Mouse (Mus musculus) hindbrain, postnatal 0 days (tissue): ENCODE measurements around the gene Ier2. TPM values are rescaled to one million over a fixed set of nuclear protein-coding genes. Genes with fewer than 3 reads are reported as not detected.
"Not testable (repeated sequence)": the region's sequence is repeated elsewhere in the genome, so short reads cannot be mapped to it uniquely, and the experiment has no call there.

Experiments
- ATAC-seq: fragments of 200-750 bp; cut with Nextera tagmentation; 2 replicates; pipeline ENCODE4 v1.8.0; 2017; ENCODE audit warnings: mild to moderate bottlenecking, moderate TSS enrichment, moderate library complexity
- DNase-seq: peaks from one replicate; pipeline ENCODE4 v3.0.0-alpha.2; 2015; ENCODE audit warnings: low spot score
- H3K27ac ChIP-seq: fragments of 300-500 bp; sonication (generic); 2 replicates; pipeline ENCODE4 v1.5.1; 2014; ENCODE audit warnings: mild to moderate bottlenecking
- H3K27me3 ChIP-seq: fragments of 300-500 bp; sonication (generic); 2 replicates; pipeline ENCODE4 v1.6.1; 2014; ENCODE audit warnings: low read length, mixed read lengths; ENCODE audit not compliant: insufficient read depth
- H3K36me3 ChIP-seq: fragments of 300-500 bp; sonication (generic); 2 replicates; pipeline ENCODE4 v1.6.1; 2014; ENCODE audit warnings: low read length, mixed read lengths; ENCODE audit not compliant: insufficient read depth
- H3K4me1 ChIP-seq: fragments of 300-500 bp; sonication (generic); 2 replicates; pipeline ENCODE4 v1.6.1; 2014; ENCODE audit warnings: antibody characterized with exemption, low read length, mixed read lengths; ENCODE audit not compliant: insufficient read depth
- H3K4me2 ChIP-seq: fragments of 300-500 bp; sonication (generic); 2 replicates; pipeline ENCODE4 v1.6.1; 2014; ENCODE audit warnings: low read depth, mild to moderate bottlenecking, low read length, moderate library complexity, mixed read lengths
- H3K4me3 ChIP-seq: fragments of 300-500 bp; sonication (generic); 2 replicates; pipeline ENCODE4 v1.5.1; 2014; ENCODE audit warnings: low read length
- H3K9ac ChIP-seq: fragments of 300-500 bp; sonication (generic); replicated peaks from 2 replicates; pipeline ENCODE4 v1.6.1; 2014; ENCODE audit warnings: mild to moderate bottlenecking, low read length, moderate library complexity, mixed read lengths
- H3K9me3 ChIP-seq: fragments of 300-500 bp; sonication (generic); 2 replicates; pipeline ENCODE4 v1.6.1; 2016; ENCODE audit warnings: low read length, mixed read lengths
- CTCF ChIP-seq: IDR thresholded peaks from 2 replicates; pipeline ENCODE4 v1.5.1; 2016; ENCODE audit warnings: antibody characterized with exemption, control low read depth, low read depth
- WGBS: fragments of 180-500 bp; shearing (Covaris S2); extraction: QIAGEN DNeasy Blood & Tissue Kit; methylation state at CpG from one replicate; pipeline ENCODE4 v1.1.7; 2014; 5-methylcytosine and 5-hydroxymethylcytosine counted together
- polyA plus RNA-seq: library from polyadenylated mRNA; unstranded; fragments of >200 nt; fragmentation: Nextera tagmentation; extraction: Ambion mirVana; gene quantifications from 2 replicates; pipeline ENCODE4 v1.2.1, GENCODE M21; 2015
- total RNA-seq: library from RNA; depleted of rRNA; stranded (reverse); fragments of >200 nt; gene quantifications from 2 replicates; pipeline ENCODE4 v1.2.3, GENCODE M21; 2014

Ier2 gene
- total and polyA plus RNA-seq, 2 experiments from 2014 or later: 12.5 to 20.9 TPM

DNA sequence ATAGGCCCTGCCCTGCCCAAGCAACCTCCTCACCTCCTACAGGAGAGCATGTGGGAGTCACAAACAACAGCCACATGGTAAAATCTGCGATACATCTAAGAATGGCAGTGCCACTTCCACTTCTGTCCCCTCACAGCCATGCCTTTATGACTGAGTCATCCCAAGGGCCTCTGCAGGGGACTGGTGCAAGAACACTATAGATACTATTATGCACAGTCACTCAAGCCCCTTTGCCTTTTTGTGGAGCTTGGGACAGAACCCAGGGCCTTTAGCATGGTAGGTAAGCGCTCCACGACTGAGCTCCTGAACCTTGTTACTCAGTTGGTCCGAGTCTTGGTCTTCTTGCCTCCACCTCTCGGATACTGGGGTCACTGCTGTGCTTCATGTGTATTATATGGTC, 14.7 kb upstream of the Ier2 start:
- no peak for TF ChIP-seq CTCF
- DNase-seq: no peak
- Histone ChIP-seq H3K27me3 (no peaks in the 10 kb centered on the region), H3K4me2 (no peak overlapping the region), H3K4me3 (no peak overlapping the region), H3K4me1 (no peaks in the 10 kb centered on the region), H3K36me3 (peaks cover 36% of the 10 kb centered on the region), H3K9me3 (no peaks in the 10 kb centered on the region), H3K27ac (no peak overlapping the region), H3K9ac (no peak overlapping the region)
- no peak for ATAC-seq
- 91% methylated on average over 5 of the region's 5 CpGs for WGBS

DNA sequence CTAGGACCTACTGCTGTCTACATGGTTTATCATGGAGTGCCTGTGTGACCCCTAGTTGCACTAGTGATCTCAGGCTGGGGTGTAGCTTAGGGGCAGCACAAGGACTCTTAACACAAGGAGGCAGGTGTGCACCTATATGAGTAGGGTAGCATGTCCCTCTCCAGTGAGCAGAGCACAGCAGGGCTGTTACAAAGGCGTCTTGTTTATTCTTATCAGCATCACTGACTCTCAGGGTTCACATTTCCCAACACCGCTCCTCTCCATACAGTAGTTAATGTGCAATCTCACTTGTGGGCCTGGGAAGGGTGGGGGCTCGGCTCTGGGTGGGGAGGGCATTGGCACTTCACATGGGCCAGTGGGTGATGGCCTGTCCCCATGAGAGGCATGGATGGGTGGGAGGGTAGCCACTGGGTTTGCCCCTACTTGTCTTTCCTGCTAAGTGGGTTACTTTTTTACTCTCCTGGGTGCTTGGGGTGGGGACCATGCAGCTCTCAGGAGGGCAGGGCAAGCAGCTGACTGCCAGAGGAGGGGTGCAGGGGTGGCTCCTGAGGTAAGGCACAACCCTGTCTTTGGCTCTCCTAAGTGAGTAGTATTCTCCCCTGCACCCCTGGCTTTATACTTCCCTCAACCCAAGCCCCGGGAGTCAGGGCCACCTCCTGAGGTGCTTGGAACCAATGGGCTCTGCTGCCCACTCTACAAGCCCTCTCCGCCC, 7.8 kb upstream of the Ier2 start:
- H3K27ac ChIP-seq, H3K27me3 ChIP-seq, DNase-seq, H3K9me3 ChIP-seq, H3K4me3 ChIP-seq, H3K4me2 ChIP-seq, H3K9ac ChIP-seq, H3K4me1 ChIP-seq: not testable (repeated sequence)
- WGBS: 88% methylated on average over 5 of the region's 5 CpGs
- peaks cover 26% of the 10 kb centered on the region for H3K36me3 ChIP-seq
- 0 out of 2 replicates have a peak, but pooled peaks have one; percentile 4 for ATAC-seq

DNA sequence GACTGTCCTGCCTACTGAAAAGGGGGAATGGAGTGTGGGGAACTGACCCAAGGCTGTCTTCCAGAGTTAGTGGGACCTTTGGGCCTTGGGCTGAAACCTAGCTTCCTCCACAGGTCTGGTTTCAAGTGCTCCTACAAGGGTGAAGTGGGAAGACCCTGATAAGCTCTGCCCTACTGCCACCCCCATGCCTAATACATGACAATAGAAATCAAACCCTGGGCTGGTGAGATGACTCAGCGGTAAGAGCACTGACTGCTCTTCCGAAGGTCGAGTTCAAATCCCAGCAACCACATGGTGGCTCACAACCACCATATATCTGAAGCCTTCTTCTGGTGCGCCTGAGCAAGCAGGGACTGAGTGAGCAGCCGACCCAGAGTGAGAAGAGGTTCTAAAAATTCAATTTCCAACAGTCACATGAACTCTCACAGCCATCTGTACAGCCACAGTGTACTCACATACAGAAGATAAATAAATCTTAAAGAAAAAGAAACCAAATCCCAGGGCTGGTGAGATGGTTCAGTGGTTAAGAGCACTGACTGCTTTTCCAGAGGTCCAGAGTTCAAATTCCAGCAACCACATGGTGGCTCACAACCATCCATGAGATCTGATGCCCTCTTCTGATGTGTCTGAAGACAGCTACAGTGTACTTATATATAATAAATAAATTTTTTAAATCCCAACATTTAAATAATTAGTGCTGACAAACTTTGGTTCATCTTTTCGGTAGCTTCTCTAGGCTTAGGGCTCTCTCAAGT, 6.3 kb upstream of the Ier2 start:
- H3K9ac ChIP-seq: no peak overlapping the region
- peaks cover 11% of the 10 kb centered on the region for H3K36me3 ChIP-seq
- no peak overlapping the region for H3K27ac ChIP-seq
- no peak overlapping the region for H3K4me2 ChIP-seq
- H3K4me1 ChIP-seq: peaks cover 4% of the 10 kb centered on the region
- H3K9me3 ChIP-seq: no peaks in the 10 kb centered on the region
- no peak for TF ChIP-seq CTCF
- DNase-seq (no peak), ATAC-seq (no peak)
- H3K27me3 ChIP-seq: no peaks in the 10 kb centered on the region
- H3K4me3 ChIP-seq: no peak overlapping the region
- WGBS: 82% methylated on average over 6 of the region's 6 CpGs

DNA sequence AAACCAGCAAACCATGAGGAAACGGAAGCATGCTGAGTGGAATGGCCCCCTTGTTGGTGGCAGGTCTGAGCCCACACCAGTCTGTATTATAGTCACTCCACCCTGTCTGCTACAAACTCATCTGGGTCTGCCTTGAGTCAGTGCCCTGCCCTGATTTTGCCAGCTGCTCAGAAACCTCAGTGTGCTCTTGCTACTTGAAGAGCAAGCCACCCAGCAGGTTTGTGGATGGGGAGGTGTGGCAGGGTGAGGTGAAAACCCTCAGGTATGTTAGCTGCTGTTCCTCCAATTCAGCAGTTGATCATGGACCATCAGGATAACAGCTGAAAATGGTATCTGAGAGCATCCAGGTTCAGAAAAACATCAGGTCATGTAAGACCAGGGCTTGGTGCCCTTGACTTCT, 5.4 kb upstream of the Ier2 start:
- Histone ChIP-seq H3K27ac (no peak overlapping the region), H3K27me3 (no peaks in the 10 kb centered on the region), H3K4me2 (no peak overlapping the region), H3K9me3 (no peaks in the 10 kb centered on the region), H3K36me3 (peaks cover 5% of the 10 kb centered on the region; the same call in 1 of the 2 replicates), H3K9ac (no peak overlapping the region), H3K4me1 (peaks cover 4% of the 10 kb centered on the region), H3K4me3 (no peak overlapping the region)
- TF ChIP-seq CTCF: no peak
- ATAC-seq: no peak
- 67% methylated on average over 1 of the region's 1 CpGs for WGBS
- DNase-seq: no peak

DNA sequence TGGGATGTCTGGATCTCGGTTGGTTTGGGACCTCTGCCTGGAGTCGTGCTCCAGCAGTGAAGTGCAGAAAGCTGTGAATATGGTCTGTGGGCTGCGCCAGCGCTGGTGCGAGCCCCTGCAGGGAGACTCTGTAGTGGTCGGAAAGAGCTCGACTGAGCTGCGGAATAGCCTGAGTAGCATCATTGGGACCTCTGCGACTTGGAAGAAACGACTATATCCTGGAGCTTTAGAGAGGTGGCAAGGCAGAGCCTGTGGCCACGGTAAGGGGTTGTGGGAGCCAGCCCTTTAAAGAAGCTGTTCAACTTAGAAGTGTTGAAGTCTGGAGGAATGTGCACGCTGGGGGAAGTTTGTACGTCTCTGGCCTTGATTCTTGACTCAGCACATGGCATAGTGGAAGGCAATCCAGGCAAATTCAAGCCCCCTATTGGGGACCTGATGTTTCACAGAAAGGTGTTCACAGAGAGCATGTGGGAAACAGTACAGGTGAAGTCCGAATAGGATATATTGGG, 2.8 kb upstream of the Ier2 start:
- no peaks in the 10 kb centered on the region for H3K27me3 ChIP-seq
- no peaks in the 10 kb centered on the region for H3K36me3 ChIP-seq
- peak overlapping the region; percentile 62 for H3K9ac ChIP-seq
- DNase-seq (peak; percentile 44), ATAC-seq (no peak; the same call in 1 of the 2 replicates)
- 2% methylated on average over 14 of the region's 14 CpGs for WGBS
- H3K4me3 ChIP-seq: peak overlapping the region; percentile 51
- H3K4me2 ChIP-seq: peak overlapping the region; percentile 67
- H3K9me3 ChIP-seq: no peaks in the 10 kb centered on the region
- H3K4me1 ChIP-seq: peaks cover 10% of the 10 kb centered on the region
- no peak for TF ChIP-seq CTCF
- peak overlapping the region; percentile 83 for H3K27ac ChIP-seq

DNA sequence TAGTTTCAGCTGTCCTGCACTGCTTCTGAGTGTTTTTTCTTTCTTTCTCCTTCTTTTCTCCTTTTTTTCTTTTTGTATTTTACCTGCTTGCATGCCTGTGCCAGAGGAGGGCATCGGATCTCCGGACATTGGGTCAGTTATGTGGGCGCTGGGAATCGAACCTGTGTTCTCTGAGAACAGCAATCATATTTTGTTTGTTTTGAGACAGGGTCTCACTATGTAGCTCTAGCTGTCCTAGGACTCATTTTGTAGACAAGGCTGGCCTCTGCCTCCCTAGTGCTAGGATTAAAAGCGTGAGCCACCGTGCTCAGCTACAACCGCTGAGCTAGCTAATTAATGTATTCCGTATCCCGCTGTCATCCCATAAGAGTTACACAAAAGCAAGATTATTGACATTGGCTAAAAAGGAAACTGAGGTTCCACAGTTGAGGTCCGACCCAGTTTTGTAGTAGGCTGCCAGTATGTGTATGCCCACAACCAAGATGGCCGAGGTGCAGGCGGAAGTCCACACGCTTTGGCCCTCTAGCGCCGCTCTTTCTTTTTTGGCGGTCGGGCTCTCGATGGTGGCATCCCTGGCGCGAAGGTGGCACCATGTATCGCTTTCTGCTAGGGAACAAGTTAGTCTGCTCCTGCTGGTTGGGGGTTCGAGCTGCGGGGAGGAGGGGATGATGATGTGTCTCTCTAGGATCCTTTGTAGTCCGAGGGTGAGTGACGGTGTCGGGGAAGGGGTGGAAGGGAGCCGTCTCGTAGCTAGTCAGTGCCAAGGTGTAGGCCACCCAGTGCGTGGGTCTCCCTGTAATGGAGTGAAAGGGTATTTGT, 2.1 kb upstream of the Ier2 start:
- Histone ChIP-seq H3K27ac (peak overlapping the region; percentile 83), H3K9me3 (no peaks in the 10 kb centered on the region), H3K4me3 (peak overlapping the region; percentile 51), H3K4me1 (peaks cover 10% of the 10 kb centered on the region), H3K36me3 (no peaks in the 10 kb centered on the region), H3K27me3 (no peaks in the 10 kb centered on the region), H3K9ac (peak overlapping the region; percentile 62), H3K4me2 (peak overlapping the region; percentile 67)
- WGBS: under 1% methylated on average over 29 of the region's 29 CpGs
- DNase-seq (peak; percentile 94), ATAC-seq (peak; percentile 73)
- TF ChIP-seq CTCF: peak; percentile 74
